Mouse (Mus musculus) CH12.LX (cell line): Measurements from ENCODE around the gene Cenpb. TPM values are rescaled to one million over a fixed set of nuclear protein-coding genes. Genes with fewer than 3 reads are reported as not detected.
A peak's percentile ranks its signal among the peaks of the same experiment; 100 is the strongest.

ENCODE experiments used
- DNase-seq: peaks from one replicate; pipeline ENCODE4 v3.0.0-alpha.2; 2013; ENCODE audit errors: extremely low read depth
- H3K27ac ChIP-seq: 2 replicates; pipeline ENCODE4 v1.5.1; 2012; ENCODE audit warnings: low read depth, mild to moderate bottlenecking, control low read depth, moderate library complexity; ENCODE audit not compliant: insufficient read depth
- H3K27me3 ChIP-seq: replicated peaks from 2 replicates; pipeline ENCODE3; 2012; ENCODE audit warnings: inconsistent platforms
- H3K36me3 ChIP-seq, 2 experiments: replicated peaks in 1 of 2; 2 replicates each; pipeline versions ENCODE3 to v1.6.1; 2012; ENCODE audit warnings: inconsistent platforms in 1 of 2, low read length in 1 of 2, mild to moderate bottlenecking in 1 of 2, mixed read lengths in 1 of 2, moderate library complexity in 1 of 2; ENCODE audit not compliant: control insufficient read depth in 1 of 2, insufficient read depth in 1 of 2
- H3K4me1 ChIP-seq, 2 experiments: 2 replicates each; pipeline ENCODE4 v1.6.1; 2012; ENCODE audit warnings: inconsistent platforms in 1 of 2, moderate library complexity in 1 of 2; ENCODE audit not compliant: insufficient read depth in 2 of 2, control insufficient read depth in 1 of 2
- H3K4me2 ChIP-seq: 2 replicates; pipeline ENCODE4 v1.6.1; 2012; ENCODE audit warnings: low read depth, mild to moderate bottlenecking, control low read depth; ENCODE audit not compliant: poor library complexity, insufficient read depth, severe bottlenecking
- H3K4me3 ChIP-seq, 3 experiments: fragments of 150-350 bp in 1 of 3; sonication (generic) in 1 of 3; replicated peaks in 1 of 3; 2 replicates each; pipeline versions ENCODE3 to v1.5.1; 2011 to 2012; ENCODE audit warnings: low read depth in 2 of 3, low read length in 2 of 3, mild to moderate bottlenecking in 2 of 3, moderate library complexity in 2 of 3, control low read depth in 1 of 3, improper control_type of control experiment in 1 of 3, inconsistent platforms in 1 of 3, mixed read lengths in 1 of 3; ENCODE audit not compliant: poor library complexity in 1 of 3
- H3K79me2 ChIP-seq: replicated peaks from 2 replicates; pipeline ENCODE4 v1.6.1; 2012; ENCODE audit warnings: mild to moderate bottlenecking, moderate library complexity; ENCODE audit not compliant: control insufficient read depth, poor library complexity, insufficient read depth, severe bottlenecking; ENCODE audit errors: extremely low read depth
- H3K9ac ChIP-seq: 2 replicates; pipeline ENCODE4 v1.6.1; 2012; ENCODE audit warnings: low read depth, mild to moderate bottlenecking, control low read depth, moderate library complexity; ENCODE audit not compliant: insufficient read depth
- H3K9me3 ChIP-seq: replicated peaks from 2 replicates; pipeline ENCODE3; 2012; ENCODE audit warnings: low read length, inconsistent platforms, mixed read lengths
- BHLHE40 ChIP-seq: IDR thresholded peaks from 2 replicates; pipeline ENCODE4 v1.6.1; 2011; ENCODE audit warnings: mild to moderate bottlenecking, low read depth, low read length, improper control_type of control experiment
- CHD1 ChIP-seq: IDR thresholded peaks from 2 replicates; pipeline ENCODE4 v1.6.1; 2012; ENCODE audit warnings: low read depth, low read length, improper control_type of control experiment, inconsistent platforms
- CHD2 ChIP-seq: IDR thresholded peaks from 2 replicates; pipeline ENCODE4 v1.6.1; 2011; ENCODE audit warnings: low read length, improper control_type of control experiment
- CTCF ChIP-seq, 2 experiments: IDR thresholded peaks in 1 of 2; conservative IDR thresholded peaks in 1 of 2; 2 replicates each; pipeline ENCODE4 v1.5.1; 2011 to 2012; ENCODE audit warnings: low read depth in 2 of 2, low read length in 2 of 2, improper control_type of control experiment in 1 of 2, inconsistent platforms in 1 of 2, mild to moderate bottlenecking in 1 of 2, moderate library complexity in 1 of 2
- MYC ChIP-seq: IDR thresholded peaks from 2 replicates; pipeline ENCODE4 v1.6.1; 2011; ENCODE audit warnings: low read depth, mild to moderate bottlenecking, improper control_type of control experiment, low read length
- NRF1 ChIP-seq: IDR thresholded peaks from 2 replicates; pipeline ENCODE4 v1.6.1; 2014; ENCODE audit warnings: low read depth, mild to moderate bottlenecking, inconsistent platforms, low read length, improper control_type of control experiment, moderate library complexity
- PAX5 ChIP-seq: IDR thresholded peaks from 2 replicates; pipeline ENCODE4 v1.6.1; 2012; ENCODE audit warnings: low read length, inconsistent platforms, mixed read lengths
- POLR2A ChIP-seq: IDR thresholded peaks from 2 replicates; pipeline ENCODE4 v1.6.1; 2011; ENCODE audit warnings: low read depth, mild to moderate bottlenecking, improper control_type of control experiment, low read length
- POLR2AphosphoS2 ChIP-seq: IDR thresholded peaks from 2 replicates; pipeline ENCODE4 v1.6.1; 2011; ENCODE audit warnings: low read depth, low read length, improper control_type of control experiment
- RCOR1 ChIP-seq: conservative IDR thresholded peaks from 2 replicates; pipeline ENCODE4 v1.6.1; 2012; ENCODE audit warnings: low read depth, mild to moderate bottlenecking, inconsistent platforms, low read length, improper control_type of control experiment
- SMC3 ChIP-seq: IDR thresholded peaks from 2 replicates; pipeline ENCODE4 v1.6.1; 2011; ENCODE audit warnings: low read depth, low read length, improper control_type of control experiment
- TCF12 ChIP-seq: IDR thresholded peaks from 2 replicates; pipeline ENCODE4 v1.6.1; 2014; ENCODE audit warnings: low read depth, mild to moderate bottlenecking, inconsistent platforms, low read length, improper control_type of control experiment
- USF1 ChIP-seq: IDR thresholded peaks from 2 replicates; pipeline ENCODE4 v1.6.1; 2014; ENCODE audit warnings: low read depth, mild to moderate bottlenecking, inconsistent platforms, low read length, improper control_type of control experiment
- ZC3H11A ChIP-seq: IDR thresholded peaks from 2 replicates; pipeline ENCODE4 v1.6.1; 2012; ENCODE audit warnings: low read depth, mild to moderate bottlenecking, inconsistent platforms, low read length, improper control_type of control experiment
- ZKSCAN1 ChIP-seq: IDR thresholded peaks from 2 replicates; pipeline ENCODE4 v1.6.1; 2012; ENCODE audit warnings: low read depth, inconsistent platforms, low read length, improper control_type of control experiment, borderline replicate concordance
- ZNF384 ChIP-seq: IDR thresholded peaks from 2 replicates; pipeline ENCODE4 v1.6.1; 2012; ENCODE audit warnings: low read depth, low read length, improper control_type of control experiment, inconsistent platforms
- dilution Hi-C: fragments of 300-500 bp; cut with MboI; formaldehyde crosslinking; loops from 2 replicates; pipeline ENCODE4 v1.14.3; 2020; ENCODE audit warnings: low sequenced_read_pairs; ENCODE audit not compliant: extremely low pct_unique_long_range_greater_than_20kb, extremely low pct_ligation_motif_present
- in situ Hi-C: fragments of 300-500 bp; cut with MboI; formaldehyde crosslinking; loops from 3 replicates; pipeline ENCODE4 v1.14.3; 2019; ENCODE audit warnings: low sequenced_read_pairs, low pct_ligation_motif_present, low pct_unique_long_range_greater_than_20kb, mixed read lengths
- polyA plus RNA-seq: library from polyadenylated mRNA; unstranded; fragments of >175 nt; gene quantifications from 2 replicates; pipeline ENCODE4 v1.2.1, GENCODE M21; 2012; ENCODE audit warnings: low read depth; ENCODE audit not compliant: insufficient read length
- total RNA-seq, 2 experiments: library from RNA; depleted of rRNA; stranded (reverse); fragments of 300-350 nt in 1 of 2; fragments of >200 nt in 1 of 2; gene quantifications; 2 replicates each; pipeline ENCODE4 v1.2.3; 2012 to 2014

Gene Cenpb
- total and polyA plus RNA-seq, 3 experiments, result 18.1 to 26.6 (median 24.4) TPM

GRCm38 (mm10) chr2:131145121-131145520 lies 34.7 kb downstream of the Cenpb start:
- 0 out of 4 replicates have a peak, but pooled peaks cover 0 to 2% of the 10 kb centered on the region in 2 experiments for H3K4me1 ChIP-seq
- H3K9ac ChIP-seq, result no peak overlapping the region
- dilution Hi-C loops (no loop called here), in situ Hi-C loops (no loop called here)
- peaks cover 42 to 89% of the 10 kb centered on the region in 2 experiments for H3K36me3 ChIP-seq
- H3K4me3 ChIP-seq, result no peak overlapping the region
- H3K27me3 ChIP-seq, result no peaks in the 10 kb centered on the region
- no peaks in the 10 kb centered on the region for H3K9me3 ChIP-seq
- H3K27ac ChIP-seq, result no peak overlapping the region
- H3K4me2 ChIP-seq, result no peak overlapping the region
- TF ChIP-seq CHD1, result no peak
- no peak for TF ChIP-seq TCF12
- no peak for TF ChIP-seq ZC3H11A
- no peak for TF ChIP-seq ZKSCAN1
- no peak for TF ChIP-seq POLR2A
- TF ChIP-seq USF1, result no peak
- TF ChIP-seq RCOR1, result no peak
- no peak for TF ChIP-seq ZNF384
- TF ChIP-seq PAX5, result no peak
- no peak for TF ChIP-seq CHD2
- no peak for TF ChIP-seq BHLHE40
- no peak for TF ChIP-seq SMC3
- no peak for TF ChIP-seq MYC
- H3K79me2 ChIP-seq, result no peaks in the 10 kb centered on the region
- no peak for DNase-seq

GRCm38 (mm10) chr2:131143007-131143780 lies 36.7 kb downstream of the Cenpb start:
- H3K36me3 ChIP-seq, result peaks cover 35 to 81% of the 10 kb centered on the region in 2 experiments
- no peak for TF ChIP-seq NRF1
- TF ChIP-seq CTCF (conservative IDR thresholded peaks at IDR 0.05 in 1 of 2, IDR thresholded peaks at IDR 0.05 in 1 of 2; ENCODE audit: low read depth in 2 of 2, low read length in 2 of 2), result no peak
- no peak for TF ChIP-seq ZC3H11A
- TF ChIP-seq POLR2AphosphoS2, result 0 out of 2 replicates have a peak, but pooled peaks have one; percentile 48

More at GRCm38 (mm10) chr2:131143007-131143780, 36.7 kb downstream of the Cenpb start:
- Histone ChIP-seq H3K27ac (no peak overlapping the region), H3K9me3 (no peaks in the 10 kb centered on the region), H3K4me3 (no peak overlapping the region), H3K79me2 (no peaks in the 10 kb centered on the region), H3K4me1 (0 out of 4 replicates have a peak, but pooled peaks cover 0 to 2% of the 10 kb centered on the region in 2 experiments), H3K27me3 (no peaks in the 10 kb centered on the region), H3K4me2 (no peak overlapping the region), H3K9ac (no peak overlapping the region)
- no peak for DNase-seq
- dilution Hi-C loops (no loop called here), in situ Hi-C loops (no loop called here)
